In genomic region chr11:62608826-62609675, GRCm38 (mm10) we compare ENCODE assay signal across 17 mouse cellular contexts. TPM values are rescaled to one million over a fixed set of nuclear protein-coding genes. Genes with fewer than 3 reads are reported as not detected.
DNase-seq lines count a peak whose midpoint lies in the region; ATAC-seq lines count a peak whose summit lies in the region.
"Had no signal": no experiment of that assay in that cellular context is flagged by ENCODE, and none has a peak within 500 bp of the region (broad histone marks: within the 10 kb centered on the region; RNA-seq: fewer than 3 reads in every experiment).

No protein-coding gene starts in this region.

- no peak overlapping the region for H3K4me3 ChIP-seq in forebrain, embryonic 10.5 days
- H3K4me3 ChIP-seq: layer of hippocampus, adult 2 months had no signal

- H3K4me1 ChIP-seq in forebrain, embryonic 10.5 days, result peaks cover 40% of the 10 kb centered on the region

- WGBS in forebrain, embryonic 10.5 days, result 81% methylated on average over 10 of the region's 10 CpGs

- no peaks in the 10 kb centered on the region for H3K27me3 ChIP-seq in forebrain, embryonic 10.5 days (ENCODE audit: poor library complexity, severe bottlenecking)

- peak; percentile 86 for DNase-seq in heart, adult 11 months
- DNase-seq in heart, postnatal 36 days, result no peak
- DNase-seq in 416B (ENCODE audit: low read depth) (peak; percentile 90), ZHBTc4 (ENCODE audit: low read depth, low spot score) (peak; percentile 80)
- no peak for DNase-seq in T-cell, adult 2 months (ENCODE audit: low spot score)
- no peak for DNase-seq in kidney, postnatal 36 days
- no peak for DNase-seq in forebrain, embryonic 10.5 days (ENCODE audit: extremely low spot score, low spot score)
- DNase-seq: adrenal gland, postnatal 25 days; cerebellum, postnatal 36 days; kidney, adult 8-10 months; left cerebral cortex, postnatal 4 days; lung, embryonic 14.5 days; right cerebral cortex, postnatal 25 days; thymus, postnatal 36 days had no signal

- ATAC-seq in megakaryocyte, adult 5-6 weeks (ENCODE audit: poor library complexity, severe bottlenecking), result peak; percentile 93

- H3K36me3 ChIP-seq in forebrain, embryonic 10.5 days (replicated peaks), result peaks cover 70% of the 10 kb centered on the region

- H3K27ac ChIP-seq in forebrain, embryonic 10.5 days, result no peak overlapping the region
- H3K27ac ChIP-seq: hindbrain, embryonic 14.5 days; layer of hippocampus, adult 2 months had no signal

- intact Hi-C loops in heart, postnatal 36 days (cut with DNase I), result no loop called here

- H3K9me3 ChIP-seq in forebrain, embryonic 10.5 days, result no peaks in the 10 kb centered on the region

RNA-seq across cellular contexts. Expression of gene Trpv2, which starts 34.8 kb away (rescaled TPM):
- total RNA-seq in heart, postnatal 36 days (2021), result 1 to 10 TPM; 2.8 to 2.9 TPM
- total RNA-seq in megakaryocyte, adult 5-6 weeks (2015), result 24.9 and 27.9 TPM in 2 replicates
- total RNA-seq in megakaryocyte, adult 5-6 weeks (2017), result 46.6 and 51.1 TPM in 2 replicates
- polyA plus RNA-seq in forebrain, embryonic 10.5 days (2016; fragmentation: Nextera tagmentation; extraction: Ambion mirVana), result 2.1 and 2.5 TPM in 2 replicates

RNA-seq across cellular contexts. Expression of gene Lrrc75a, which starts 39.3 kb away (rescaled TPM):
- total RNA-seq in heart, postnatal 36 days (2021), result 1 to 10 TPM; 4.4 to 7.1 TPM
- 5.7 TPM in 2 replicates for total RNA-seq in megakaryocyte, adult 5-6 weeks (2015)
- total RNA-seq in megakaryocyte, adult 5-6 weeks (2017), result 3.6 and 5.7 TPM in 2 replicates
- polyA plus RNA-seq in forebrain, embryonic 10.5 days (2016; fragmentation: Nextera tagmentation; extraction: Ambion mirVana), result 9.1 and 10.0 TPM in 2 replicates

RNA-seq across cellular contexts. Expression of gene Mmgt2, which starts 39.4 kb away (rescaled TPM):
- total RNA-seq in heart, postnatal 36 days (2021), result 1 to 10 TPM; 5.4 to 9.9 TPM
- 19.0 and 19.3 TPM in 2 replicates for total RNA-seq in megakaryocyte, adult 5-6 weeks (2015)
- total RNA-seq in megakaryocyte, adult 5-6 weeks (2017), result 7.2 and 10.9 TPM in 2 replicates
- 38.6 and 39.0 TPM in 2 replicates for polyA plus RNA-seq in forebrain, embryonic 10.5 days (2016; fragmentation: Nextera tagmentation; extraction: Ambion mirVana)

RNA-seq across cellular contexts. Expression of gene Ubb, which starts 58.1 kb away (rescaled TPM):
- total RNA-seq in heart, postnatal 36 days (2021), result 100 to 1,000 TPM; 708 to 720 TPM
- total RNA-seq in megakaryocyte, adult 5-6 weeks (2015), result 1,447 and 1,627 TPM in 2 replicates
- 835 and 1,053 TPM in 2 replicates for total RNA-seq in megakaryocyte, adult 5-6 weeks (2017)
- polyA plus RNA-seq in forebrain, embryonic 10.5 days (2016; fragmentation: Nextera tagmentation; extraction: Ambion mirVana), result 3,270 and 3,283 TPM in 2 replicates

Comparison
In these comparisons a context has a peak if more than half of its experiments do, and no peak if none do; other contexts are left out.
1. DNase-seq: peak in heart, adult 11 months (single experiment), 416B (single experiment) and ZHBTc4 (single experiment); none in heart, postnatal 36 days (0 of 2), T-cell, adult 2 months (single experiment), kidney, postnatal 36 days (0 of 2) and forebrain, embryonic 10.5 days (single experiment).
2. RNA of gene Trpv2, which starts 34.8 kb away (total RNA-seq): 24.9 to 51.1 TPM in megakaryocyte, adult 5-6 weeks; 2.8 to 2.9 TPM in heart, postnatal 36 days; every median in the first group is over 4 times any median in the second.